Mouse (Mus musculus): ENCODE data around the gene Prkd2. TPM values are rescaled to one million over a fixed set of nuclear protein-coding genes. Genes with fewer than 3 reads are reported as not detected.

The Prkd2 gene
- total RNA-seq, 2 experiments from 2014 or later: 3.8 to 7.3 TPM

GRCm38 (mm10) chr7:16821669-16822101 lies 21.0 kb upstream of the Prkd2 start:
- intact Hi-C loops (cut with DNase I): loop anchor here (1.0 kb wide), 1 partner anchor 98 kb away; no protein-coding TSS in a partner anchor
- DNase-seq (ENCODE audit: low spot score in 2 of 2): peak; percentile 77 to 95

- peak; percentile 77 to 98 for DNase-seq (ENCODE audit: low spot score in 2 of 2)
- intact Hi-C loops (cut with DNase I): no loop called here
Measured at GRCm38 (mm10) chr7:16823734-16824133, 19.0 kb upstream of the Prkd2 start.

GRCm38 (mm10) chr7:16825785-16826184 lies 16.9 kb upstream of the Prkd2 start:
- DNase-seq (ENCODE audit: low spot score in 2 of 2): no peak
- intact Hi-C loops (cut with DNase I): no loop called here

- intact Hi-C loops (cut with DNase I): no loop called here
- DNase-seq (ENCODE audit: low spot score in 2 of 2): no peak
Measured at GRCm38 (mm10) chr7:16826571-16826970, 16.1 kb upstream of the Prkd2 start.

- DNase-seq (ENCODE audit: low spot score in 2 of 2): no peak
- intact Hi-C loops (cut with DNase I): no loop called here
Measured at GRCm38 (mm10) chr7:16827274-16827673, 15.4 kb upstream of the Prkd2 start.

- intact Hi-C loops (cut with DNase I): no loop called here
- no peak for DNase-seq (ENCODE audit: low spot score in 2 of 2)
Measured at GRCm38 (mm10) chr7:16830449-16830848, 12.3 kb upstream of the Prkd2 start.

- no peak for DNase-seq (ENCODE audit: low spot score in 2 of 2)
- intact Hi-C loops (cut with DNase I): no loop called here
Measured at GRCm38 (mm10) chr7:16837916-16838803, 4.5 kb upstream of the Prkd2 start.

GRCm38 (mm10) chr7:16838804-16839426 lies 3.8 kb upstream of the Prkd2 start:
- intact Hi-C loops (cut with DNase I): no loop called here
- DNase-seq (ENCODE audit: low spot score in 2 of 2): no peak

GRCm38 (mm10) chr7:16839427-16840108 lies 3.1 kb upstream of the Prkd2 start:
- intact Hi-C loops (cut with DNase I): no loop called here
- no peak for DNase-seq (ENCODE audit: low spot score in 2 of 2)

GRCm38 (mm10) chr7:16840109-16840491 lies 2.6 kb upstream of the Prkd2 start:
- intact Hi-C loops (cut with DNase I): no loop called here
- DNase-seq (ENCODE audit: low spot score in 2 of 2): no peak

- intact Hi-C loops (cut with DNase I): no loop called here
- DNase-seq (ENCODE audit: low spot score in 2 of 2): no peak
Measured at GRCm38 (mm10) chr7:16841078-16841477, 1.6 kb upstream of the Prkd2 start.

- intact Hi-C loops (cut with DNase I): no loop called here
- no peak for DNase-seq (ENCODE audit: low spot score in 2 of 2)
Measured at GRCm38 (mm10) chr7:16841561-16842560, 841 bp upstream of the Prkd2 start.

GRCm38 (mm10) chr7:16843441-16844171 lies 904 bp downstream of the Prkd2 start:
- intact Hi-C loops (cut with DNase I): no loop called here
- DNase-seq (ENCODE audit: low spot score in 2 of 2): no peak

GRCm38 (mm10) chr7:16844696-16845071 lies 2.0 kb downstream of the Prkd2 start:
- intact Hi-C loops (cut with DNase I): no loop called here
- DNase-seq (ENCODE audit: low spot score in 2 of 2): peak in 1 of 2 experiments; percentile 49

GRCm38 (mm10) chr7:16845072-16845819 lies 2.5 kb downstream of the Prkd2 start:
- no peak for DNase-seq (ENCODE audit: low spot score in 2 of 2)
- intact Hi-C loops (cut with DNase I): no loop called here

- intact Hi-C loops (cut with DNase I): no loop called here
- DNase-seq (ENCODE audit: low spot score in 2 of 2): no peak
Measured at GRCm38 (mm10) chr7:16845820-16846167, 3.1 kb downstream of the Prkd2 start.

- intact Hi-C loops (cut with DNase I): no loop called here
- no peak for DNase-seq (ENCODE audit: low spot score in 2 of 2)
Measured at GRCm38 (mm10) chr7:16846775-16847174, 4.1 kb downstream of the Prkd2 start.

- intact Hi-C loops (cut with DNase I): no loop called here
- no peak for DNase-seq (ENCODE audit: low spot score in 2 of 2)
Measured at GRCm38 (mm10) chr7:16847507-16847906, 4.8 kb downstream of the Prkd2 start.
